Mouse (Mus musculus) CH12.LX (cell line): ENCODE results near the gene Rnf168. TPM values are rescaled to one million over a fixed set of nuclear protein-coding genes. Genes with fewer than 3 reads are reported as not detected.

Experiments
- DNase-seq: peaks from one replicate; pipeline ENCODE4 v3.0.0-alpha.2; 2013; ENCODE audit errors: extremely low read depth
- H3K27ac ChIP-seq: 2 replicates; pipeline ENCODE4 v1.5.1; 2012; ENCODE audit warnings: low read depth, mild to moderate bottlenecking, control low read depth, moderate library complexity; ENCODE audit not compliant: insufficient read depth
- H3K27me3 ChIP-seq: replicated peaks from 2 replicates; pipeline ENCODE3; 2012; ENCODE audit warnings: inconsistent platforms
- H3K36me3 ChIP-seq, 2 experiments: replicated peaks in 1 of 2; 2 replicates each; pipeline versions ENCODE3 to v1.6.1; 2012; ENCODE audit warnings: inconsistent platforms in 1 of 2, low read length in 1 of 2, mild to moderate bottlenecking in 1 of 2, mixed read lengths in 1 of 2, moderate library complexity in 1 of 2; ENCODE audit not compliant: control insufficient read depth in 1 of 2, insufficient read depth in 1 of 2
- H3K4me1 ChIP-seq, 2 experiments: 2 replicates each; pipeline ENCODE4 v1.6.1; 2012; ENCODE audit warnings: inconsistent platforms in 1 of 2, moderate library complexity in 1 of 2; ENCODE audit not compliant: insufficient read depth in 2 of 2, control insufficient read depth in 1 of 2
- H3K4me2 ChIP-seq: 2 replicates; pipeline ENCODE4 v1.6.1; 2012; ENCODE audit warnings: low read depth, mild to moderate bottlenecking, control low read depth; ENCODE audit not compliant: poor library complexity, insufficient read depth, severe bottlenecking
- H3K4me3 ChIP-seq, 3 experiments: fragments of 150-350 bp in 1 of 3; sonication (generic) in 1 of 3; replicated peaks in 1 of 3; 2 replicates each; pipeline versions ENCODE3 to v1.5.1; 2011 to 2012; ENCODE audit warnings: low read depth in 2 of 3, low read length in 2 of 3, mild to moderate bottlenecking in 2 of 3, moderate library complexity in 2 of 3, control low read depth in 1 of 3, improper control_type of control experiment in 1 of 3, inconsistent platforms in 1 of 3, mixed read lengths in 1 of 3; ENCODE audit not compliant: poor library complexity in 1 of 3
- H3K79me2 ChIP-seq: replicated peaks from 2 replicates; pipeline ENCODE4 v1.6.1; 2012; ENCODE audit warnings: mild to moderate bottlenecking, moderate library complexity; ENCODE audit not compliant: control insufficient read depth, poor library complexity, insufficient read depth, severe bottlenecking; ENCODE audit errors: extremely low read depth
- H3K9ac ChIP-seq: 2 replicates; pipeline ENCODE4 v1.6.1; 2012; ENCODE audit warnings: low read depth, mild to moderate bottlenecking, control low read depth, moderate library complexity; ENCODE audit not compliant: insufficient read depth
- H3K9me3 ChIP-seq: replicated peaks from 2 replicates; pipeline ENCODE3; 2012; ENCODE audit warnings: low read length, inconsistent platforms, mixed read lengths
- CTCF ChIP-seq, 2 experiments: IDR thresholded peaks in 1 of 2; conservative IDR thresholded peaks in 1 of 2; 2 replicates each; pipeline ENCODE4 v1.5.1; 2011 to 2012; ENCODE audit warnings: low read depth in 2 of 2, low read length in 2 of 2, improper control_type of control experiment in 1 of 2, inconsistent platforms in 1 of 2, mild to moderate bottlenecking in 1 of 2, moderate library complexity in 1 of 2
- ELF1 ChIP-seq: IDR thresholded peaks from 2 replicates; pipeline ENCODE4 v1.6.1; 2014; ENCODE audit warnings: low read depth, mild to moderate bottlenecking, inconsistent platforms, low read length, improper control_type of control experiment
- HCFC1 ChIP-seq: IDR thresholded peaks from 2 replicates; pipeline ENCODE4 v1.6.1; 2012; ENCODE audit warnings: low read depth, mild to moderate bottlenecking, inconsistent platforms, low read length, improper control_type of control experiment
- IRF4 ChIP-seq: IDR thresholded peaks from 2 replicates; pipeline ENCODE4 v1.6.1; 2014; ENCODE audit warnings: low read depth, mild to moderate bottlenecking, inconsistent platforms, low read length, improper control_type of control experiment
- JUND ChIP-seq: conservative IDR thresholded peaks from 2 replicates; pipeline ENCODE4 v1.6.1; 2011; ENCODE audit warnings: low read depth, low read length, improper control_type of control experiment
- MAX ChIP-seq: IDR thresholded peaks from 2 replicates; pipeline ENCODE4 v1.6.1; 2011; ENCODE audit warnings: low read length, improper control_type of control experiment
- MAZ ChIP-seq: IDR thresholded peaks from 2 replicates; pipeline ENCODE4 v1.6.1; 2012; ENCODE audit warnings: low read depth, mild to moderate bottlenecking, inconsistent platforms, low read length, improper control_type of control experiment, moderate library complexity
- MXI1 ChIP-seq: IDR thresholded peaks from 2 replicates; pipeline ENCODE4 v1.6.1; 2011; ENCODE audit warnings: mild to moderate bottlenecking, low read depth, low read length, improper control_type of control experiment
- MYC ChIP-seq: IDR thresholded peaks from 2 replicates; pipeline ENCODE4 v1.6.1; 2011; ENCODE audit warnings: low read depth, mild to moderate bottlenecking, improper control_type of control experiment, low read length
- NELFE ChIP-seq: IDR thresholded peaks from 2 replicates; pipeline ENCODE4 v1.6.1; 2011; ENCODE audit warnings: low read depth, low read length, improper control_type of control experiment
- POLR2AphosphoS2 ChIP-seq: IDR thresholded peaks from 2 replicates; pipeline ENCODE4 v1.6.1; 2011; ENCODE audit warnings: low read depth, low read length, improper control_type of control experiment
- RCOR1 ChIP-seq: conservative IDR thresholded peaks from 2 replicates; pipeline ENCODE4 v1.6.1; 2012; ENCODE audit warnings: low read depth, mild to moderate bottlenecking, inconsistent platforms, low read length, improper control_type of control experiment
- SIN3A ChIP-seq: IDR thresholded peaks from 2 replicates; pipeline ENCODE4 v1.6.1; 2012; ENCODE audit warnings: low read length, improper control_type of control experiment, inconsistent platforms
- TBP ChIP-seq: conservative IDR thresholded peaks from 2 replicates; pipeline ENCODE4 v1.6.1; 2011; ENCODE audit warnings: low read depth, low read length, improper control_type of control experiment
- UBTF ChIP-seq: IDR thresholded peaks from 2 replicates; pipeline ENCODE4 v1.6.1; 2012; ENCODE audit warnings: low read depth, mild to moderate bottlenecking, inconsistent platforms, low read length, improper control_type of control experiment, moderate library complexity
- ZKSCAN1 ChIP-seq: IDR thresholded peaks from 2 replicates; pipeline ENCODE4 v1.6.1; 2012; ENCODE audit warnings: low read depth, inconsistent platforms, low read length, improper control_type of control experiment, borderline replicate concordance
- ZMIZ1 ChIP-seq: IDR thresholded peaks from 2 replicates; pipeline ENCODE4 v1.6.1; 2012; ENCODE audit warnings: low read depth, mild to moderate bottlenecking, inconsistent platforms, low read length, improper control_type of control experiment
- dilution Hi-C: fragments of 300-500 bp; cut with MboI; formaldehyde crosslinking; loops from 2 replicates; pipeline ENCODE4 v1.14.3; 2020; ENCODE audit warnings: low sequenced_read_pairs; ENCODE audit not compliant: extremely low pct_unique_long_range_greater_than_20kb, extremely low pct_ligation_motif_present
- in situ Hi-C: fragments of 300-500 bp; cut with MboI; formaldehyde crosslinking; loops from 3 replicates; pipeline ENCODE4 v1.14.3; 2019; ENCODE audit warnings: low sequenced_read_pairs, low pct_ligation_motif_present, low pct_unique_long_range_greater_than_20kb, mixed read lengths
- polyA plus RNA-seq: library from polyadenylated mRNA; unstranded; fragments of >175 nt; gene quantifications from 2 replicates; pipeline ENCODE4 v1.2.1, GENCODE M21; 2012; ENCODE audit warnings: low read depth; ENCODE audit not compliant: insufficient read length
- total RNA-seq, 2 experiments: library from RNA; depleted of rRNA; stranded (reverse); fragments of 300-350 nt in 1 of 2; fragments of >200 nt in 1 of 2; gene quantifications; 2 replicates each; pipeline ENCODE4 v1.2.3; 2012 to 2014

The Rnf168 gene
- total and polyA plus RNA-seq, 3 experiments: 20.5 to 37.9 (median 22.2) TPM

DNA sequence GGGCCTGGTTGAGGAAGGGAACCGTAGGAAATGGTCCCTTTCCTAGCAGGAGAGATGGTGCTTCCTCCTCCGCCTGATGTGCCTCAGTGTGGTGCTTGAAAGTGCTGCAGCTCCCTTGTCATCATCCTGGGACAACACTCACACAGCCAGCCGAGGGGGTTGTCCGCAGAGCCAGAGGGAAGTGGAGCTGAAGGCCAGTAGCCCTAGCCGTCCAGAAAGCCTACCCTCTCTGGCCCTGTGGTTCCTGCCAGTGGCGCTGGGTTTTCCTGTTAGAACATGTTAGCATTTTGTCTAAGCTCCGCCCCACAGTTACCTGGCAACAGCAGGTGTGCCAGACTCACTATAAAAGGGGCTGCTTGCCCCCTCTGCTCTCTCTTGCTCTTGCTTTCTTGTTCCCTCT is 46.7 kb downstream of the Rnf168 start:
- H3K27ac ChIP-seq: no peak overlapping the region
- no peak overlapping the region for H3K9ac ChIP-seq
- TF ChIP-seq HCFC1 (no peak), MYC (no peak), NELFE (no peak), JUND (no peak), MAZ (no peak), ZKSCAN1 (no peak), RCOR1 (no peak), IRF4 (no peak), TBP (no peak), ELF1 (no peak), UBTF (no peak), MAX (no peak), POLR2AphosphoS2 (no peak), CTCF (conservative IDR thresholded peaks at IDR 0.05 in 1 of 2, IDR thresholded peaks at IDR 0.05 in 1 of 2; ENCODE audit: low read depth in 2 of 2, low read length in 2 of 2) (no peak)
- dilution Hi-C loops (no loop called here), in situ Hi-C loops (no loop called here)
- peaks cover 2% of the 10 kb centered on the region for H3K9me3 ChIP-seq
- H3K4me3 ChIP-seq: no peak overlapping the region
- no peaks in the 10 kb centered on the region for H3K79me2 ChIP-seq
- no peak overlapping the region for H3K4me2 ChIP-seq
- peaks cover 3 to 4% of the 10 kb centered on the region in 2 experiments; a peak in 3 of 4 replicates for H3K4me1 ChIP-seq
- no peak for DNase-seq
- no peaks in the 10 kb centered on the region for H3K27me3 ChIP-seq
- peaks cover 0 to 4% of the 10 kb centered on the region in 2 experiments for H3K36me3 ChIP-seq

DNA sequence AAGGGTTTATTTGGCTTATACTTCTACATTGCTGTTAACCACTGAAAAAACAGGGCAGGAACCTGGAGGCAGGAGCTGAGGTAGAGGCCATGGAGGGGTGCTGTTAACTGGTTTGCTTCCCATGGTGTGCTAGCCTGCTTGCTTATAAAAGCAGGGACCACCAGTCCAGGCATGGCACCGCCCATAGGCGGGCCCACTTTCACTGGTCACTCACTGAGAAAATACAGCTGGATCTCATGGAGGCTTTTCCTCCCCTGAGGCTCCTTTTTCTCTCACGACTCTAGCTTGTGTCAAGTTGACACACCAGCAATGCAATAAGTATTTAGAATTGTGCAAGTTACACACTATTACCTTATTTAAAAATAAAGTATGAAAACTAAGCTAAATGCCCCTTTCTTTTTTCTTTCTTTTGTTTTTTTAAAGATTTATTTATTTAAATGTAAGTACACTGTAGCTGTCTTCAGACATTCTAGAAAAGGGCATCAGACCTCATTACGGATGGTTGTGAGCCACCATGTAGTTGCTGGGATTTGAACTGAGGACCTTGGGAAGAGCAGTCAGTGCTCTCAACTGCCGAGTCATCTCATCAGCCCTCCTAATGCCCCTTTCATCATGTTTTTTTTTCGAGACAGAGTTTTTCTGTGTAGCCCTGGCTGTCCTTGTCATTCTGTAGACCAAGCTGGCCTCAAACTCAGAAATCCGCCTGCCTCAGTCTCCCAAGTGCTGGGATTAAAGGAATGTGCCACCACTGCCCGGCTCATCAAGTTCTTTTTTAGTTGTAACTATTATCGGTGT is 53.8 kb downstream of the Rnf168 start:
- H3K36me3 ChIP-seq: peaks cover 0 to 14% of the 10 kb centered on the region in 2 experiments
- H3K27ac ChIP-seq: no peak overlapping the region
- H3K4me1 ChIP-seq: peaks cover 7 to 32% of the 10 kb centered on the region in 2 experiments
- H3K27me3 ChIP-seq: no peaks in the 10 kb centered on the region
- peak; percentile 63; the same call in 1 of the 2 replicates for TF ChIP-seq SIN3A
- 0 out of 2 replicates have a peak, but pooled peaks have one; percentile 4 for TF ChIP-seq ZMIZ1
- TF ChIP-seq HCFC1: no peak
- no peak for TF ChIP-seq MXI1
- peak overlapping the region; percentile 58; the same call in 1 of the 2 replicates for H3K9ac ChIP-seq
- peak overlapping the region in 2 of 3 experiments; percentile 90 to 97 for H3K4me3 ChIP-seq
- H3K79me2 ChIP-seq: peaks cover 31% of the 10 kb centered on the region
- peak overlapping the region; percentile 76 for H3K4me2 ChIP-seq
- in situ Hi-C loops (no loop called here), dilution Hi-C loops (no loop called here)
- DNase-seq: no peak
- no peaks in the 10 kb centered on the region for H3K9me3 ChIP-seq
